Mouse (Mus musculus): ENCODE results near the gene Rapgef5.

Rapgef5 gene

DNA sequence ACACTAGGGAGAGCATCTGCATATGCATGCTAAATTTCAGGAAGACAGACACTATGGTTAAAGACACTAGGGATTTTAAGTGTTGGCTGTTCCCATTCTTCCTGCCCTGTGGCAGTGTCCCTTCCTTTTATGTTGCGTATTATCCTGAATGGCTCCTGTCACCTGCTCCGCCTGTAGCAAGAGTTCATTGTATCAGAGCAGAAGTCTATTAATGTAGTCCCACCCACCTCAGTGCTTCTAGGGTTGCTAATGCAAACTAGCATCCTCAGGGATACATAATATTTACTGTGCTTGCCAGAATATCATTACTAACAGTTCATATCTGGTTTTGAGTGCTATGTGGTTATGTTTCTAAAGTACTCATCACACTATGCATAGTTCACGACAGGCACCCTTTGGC is 96.4 kb downstream of the Rapgef5 start:
- in situ Hi-C loops (cut with MboI, MseI): no loop called here

DNA sequence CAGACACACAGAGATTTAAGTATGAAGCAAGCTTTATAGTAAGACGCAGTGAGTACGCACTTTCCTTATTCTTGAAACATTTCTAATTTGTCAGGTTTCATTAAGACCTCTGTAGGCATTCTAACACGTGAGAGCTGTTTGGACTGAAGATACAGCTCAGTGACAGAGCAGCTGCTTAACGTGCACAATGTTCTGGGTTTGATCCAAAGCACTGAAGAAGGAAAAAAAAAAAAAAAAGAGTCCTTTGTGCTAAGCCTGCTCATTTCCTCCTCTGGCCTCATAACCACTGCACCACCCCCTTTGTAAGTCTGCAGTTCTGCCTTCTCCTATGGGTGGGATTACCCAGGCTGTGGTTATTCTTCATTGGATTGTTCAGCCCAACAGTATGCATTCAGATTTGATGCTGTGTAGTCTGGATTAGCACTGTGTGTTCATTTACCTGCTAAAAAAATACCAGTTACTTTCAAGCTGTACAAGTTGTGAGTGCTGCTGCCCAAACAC is 103.3 kb downstream of the Rapgef5 start:
- in situ Hi-C loops (cut with MboI, MseI): no loop called here

DNA sequence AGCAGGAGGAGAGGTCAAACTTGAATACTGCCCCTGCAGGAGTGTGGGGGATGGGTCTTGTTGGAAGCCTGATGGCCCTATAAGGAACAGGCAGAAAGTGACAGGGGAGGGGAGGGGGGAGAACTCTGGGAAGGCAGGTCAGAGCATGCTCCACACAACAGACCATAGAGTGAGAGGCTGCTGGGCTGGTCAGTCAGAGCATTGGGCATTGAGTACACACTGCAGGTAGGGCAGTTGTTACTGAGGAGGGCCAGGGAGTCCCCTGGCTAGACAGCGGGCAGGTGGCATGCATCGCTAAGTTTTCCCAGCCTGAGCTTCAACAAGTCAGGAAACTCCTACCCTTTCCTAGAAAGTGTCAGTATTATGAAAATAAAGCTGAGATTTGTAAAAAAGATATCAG is 106.7 kb downstream of the Rapgef5 start:
- in situ Hi-C loops (cut with MboI, MseI): no loop called here

DNA sequence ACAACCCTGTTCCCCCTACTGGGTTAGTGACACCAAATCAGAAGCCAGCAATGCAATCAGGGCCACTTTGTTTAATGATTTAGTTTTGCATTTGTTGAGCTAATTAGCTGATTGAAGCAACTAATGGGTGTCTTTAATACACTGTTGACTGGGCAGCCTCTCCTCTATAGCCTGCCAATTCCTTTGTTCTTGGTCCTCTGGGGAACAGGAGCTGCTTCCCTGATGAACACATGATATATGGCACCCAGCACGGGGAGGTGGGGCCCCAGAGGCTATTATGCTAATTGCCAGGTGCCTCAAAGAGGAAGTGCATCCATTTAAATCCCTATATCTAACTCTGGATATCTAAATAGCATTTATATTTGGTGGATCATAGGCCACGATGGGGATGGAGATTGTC is 111.0 kb downstream of the Rapgef5 start:
- in situ Hi-C loops (cut with MboI, MseI): no loop called here

DNA sequence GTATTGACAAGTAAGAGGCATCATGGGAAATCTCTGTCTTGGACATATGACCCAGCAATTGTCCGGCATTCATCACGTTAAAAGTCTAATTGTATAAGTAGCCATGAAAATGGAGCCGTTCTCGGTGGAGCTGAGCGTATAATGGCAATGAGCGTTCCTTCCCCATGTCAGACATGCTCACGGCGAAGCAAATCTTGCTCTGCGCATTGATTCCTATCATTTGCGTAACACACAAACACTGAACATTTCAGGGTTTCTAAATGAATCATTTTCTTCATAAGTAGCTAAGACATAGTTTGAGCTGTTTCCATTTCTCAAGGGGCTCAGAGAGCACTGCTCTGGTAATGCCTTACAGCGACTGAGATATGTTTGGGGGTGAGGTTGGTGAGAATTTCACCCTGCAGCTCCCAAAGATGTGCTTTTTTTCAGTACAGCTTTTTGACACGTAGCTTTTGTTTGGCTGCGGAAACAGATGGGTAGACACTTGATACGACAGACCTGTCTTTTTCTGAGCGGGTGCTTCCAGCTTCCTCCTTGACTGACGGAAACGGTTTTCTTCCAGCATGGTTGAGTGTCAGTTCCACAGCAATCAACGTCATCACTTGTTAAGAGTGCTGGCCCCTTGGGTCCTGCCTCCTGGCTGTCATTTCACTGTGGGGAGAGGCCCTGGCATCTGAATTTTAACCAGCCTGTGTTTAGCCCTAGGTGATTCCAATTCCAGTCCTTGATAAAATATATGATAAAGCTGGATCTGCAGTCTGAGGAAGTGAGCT is 112.2 kb downstream of the Rapgef5 start:
- in situ Hi-C loops (cut with MboI, MseI): no loop called here

DNA sequence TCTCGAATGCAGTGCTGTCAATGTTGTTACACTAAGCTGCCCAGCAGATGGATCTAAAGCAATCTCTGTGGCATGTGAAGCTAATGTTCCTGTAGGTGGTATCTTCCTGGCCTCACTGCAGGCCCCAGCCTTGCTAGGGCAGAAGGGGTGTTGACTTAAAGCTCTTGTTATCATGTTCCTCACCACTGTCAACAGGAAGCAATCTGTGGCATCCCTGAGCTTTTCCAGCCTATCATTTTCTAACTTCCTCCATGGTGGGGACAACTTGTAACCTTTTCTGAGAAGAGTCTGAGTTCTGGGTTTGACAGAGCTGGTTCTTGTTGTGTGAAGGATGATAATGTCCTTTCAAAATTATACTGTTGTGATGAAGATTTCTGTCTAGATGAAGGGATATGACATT is 115.9 kb downstream of the Rapgef5 start:
- in situ Hi-C loops (cut with MboI, MseI): no loop called here

DNA sequence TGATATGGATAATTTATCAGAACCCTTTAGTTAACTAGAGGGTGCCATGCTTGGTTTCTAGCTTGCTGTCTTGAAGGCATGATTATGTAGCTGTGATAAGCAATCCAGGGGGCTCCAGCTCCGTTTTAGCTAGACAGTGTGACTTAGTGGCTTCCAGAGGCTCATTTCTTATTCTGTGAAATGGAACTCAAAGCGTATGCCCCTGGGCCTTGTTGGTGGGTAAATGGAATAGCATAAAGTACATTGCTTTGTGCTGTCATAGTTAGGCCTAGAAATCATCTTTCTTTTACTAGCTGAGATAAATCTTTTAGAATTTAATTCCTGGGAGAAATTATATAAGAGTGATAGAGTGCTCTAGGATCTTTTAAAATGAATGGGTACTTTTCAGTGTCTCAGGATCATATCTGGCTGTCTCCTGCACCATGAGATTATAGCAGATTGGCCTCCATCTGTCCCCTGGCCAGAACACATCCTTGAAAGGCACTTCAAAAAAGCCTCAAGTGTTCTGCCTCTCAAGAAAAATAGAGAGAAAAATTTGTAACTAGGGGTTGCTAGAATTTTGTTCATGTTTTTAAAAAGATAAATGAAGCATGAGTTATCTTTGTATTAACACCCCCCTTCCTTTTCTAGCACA is 120.0 kb downstream of the Rapgef5 start:
- in situ Hi-C loops (cut with MboI, MseI): no loop called here

DNA sequence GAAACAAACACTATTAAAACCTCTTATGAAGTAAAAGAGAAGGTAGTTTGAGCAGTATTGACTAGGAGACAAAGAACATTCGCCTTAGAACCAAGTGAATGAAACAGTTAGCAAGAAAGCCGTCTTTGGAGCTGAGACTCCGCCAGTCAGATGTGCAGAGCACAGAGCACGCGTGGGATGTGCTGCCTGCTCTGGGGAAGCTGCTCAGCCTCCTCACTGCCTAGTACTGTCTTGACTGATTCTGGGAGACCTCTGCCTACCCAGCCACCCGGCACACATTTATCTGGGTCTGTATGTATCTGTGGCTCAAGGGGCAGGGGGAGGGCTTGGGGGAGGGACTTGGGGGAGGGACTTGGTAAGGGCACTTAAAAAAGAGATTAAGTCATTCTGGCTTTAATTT is 120.7 kb downstream of the Rapgef5 start:
- in situ Hi-C loops (cut with MboI, MseI): no loop called here

DNA sequence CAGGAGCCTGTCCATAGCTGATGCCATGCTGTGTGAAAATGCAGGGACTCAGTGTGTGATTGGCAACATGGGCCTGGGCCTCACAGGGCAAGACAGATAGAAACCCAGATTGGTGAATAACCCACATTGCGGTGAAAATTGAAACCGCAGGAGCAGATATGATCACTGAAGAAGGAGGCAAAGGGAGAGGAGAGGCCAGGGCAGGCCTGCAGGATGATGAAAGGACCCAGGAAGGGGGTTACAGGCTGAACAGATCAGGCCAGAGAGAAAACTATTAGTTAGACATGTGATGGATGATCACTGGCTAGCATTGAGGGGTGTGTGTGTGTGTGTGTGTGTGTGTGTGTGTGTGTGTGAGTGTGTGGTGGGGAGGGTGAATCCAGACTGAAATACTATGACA is 122.6 kb downstream of the Rapgef5 start:
- in situ Hi-C loops (cut with MboI, MseI): no loop called here

DNA sequence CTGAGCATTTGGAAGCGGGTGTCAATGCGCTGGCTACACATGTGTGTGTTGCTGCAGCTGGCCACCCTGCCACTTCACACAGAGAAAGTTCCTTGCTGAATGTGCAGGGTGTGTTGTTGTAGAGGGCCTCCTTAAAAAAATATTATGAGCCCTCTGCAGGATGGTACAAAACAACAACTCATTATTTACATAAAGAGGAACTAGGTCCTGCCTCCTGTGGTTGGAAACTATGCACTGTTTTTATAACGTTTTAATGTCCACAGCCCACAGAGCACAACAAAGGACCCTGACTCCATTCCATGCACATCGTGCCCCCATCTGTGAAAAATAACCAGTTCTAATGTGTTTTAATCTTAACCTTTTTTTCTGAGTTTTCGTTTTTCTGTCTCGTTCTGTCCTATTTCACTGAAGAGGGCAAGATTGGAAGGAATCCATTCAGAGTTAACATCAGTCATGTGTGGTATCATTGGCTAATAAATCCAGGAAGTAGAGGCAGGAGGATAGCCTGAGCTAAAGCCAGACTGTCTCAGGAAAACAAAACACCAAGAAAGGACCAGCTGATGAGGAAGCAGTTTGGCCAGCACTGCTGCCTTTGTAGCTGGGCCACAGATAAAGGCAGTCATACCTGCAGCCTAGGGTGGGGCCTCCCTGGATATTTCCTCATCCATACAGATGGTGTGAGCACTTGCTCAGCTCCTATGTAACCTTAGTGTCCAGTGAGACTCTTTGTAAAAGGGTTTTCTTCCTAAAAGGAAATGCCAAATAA is 123.3 kb downstream of the Rapgef5 start:
- in situ Hi-C loops (cut with MboI, MseI): no loop called here

DNA sequence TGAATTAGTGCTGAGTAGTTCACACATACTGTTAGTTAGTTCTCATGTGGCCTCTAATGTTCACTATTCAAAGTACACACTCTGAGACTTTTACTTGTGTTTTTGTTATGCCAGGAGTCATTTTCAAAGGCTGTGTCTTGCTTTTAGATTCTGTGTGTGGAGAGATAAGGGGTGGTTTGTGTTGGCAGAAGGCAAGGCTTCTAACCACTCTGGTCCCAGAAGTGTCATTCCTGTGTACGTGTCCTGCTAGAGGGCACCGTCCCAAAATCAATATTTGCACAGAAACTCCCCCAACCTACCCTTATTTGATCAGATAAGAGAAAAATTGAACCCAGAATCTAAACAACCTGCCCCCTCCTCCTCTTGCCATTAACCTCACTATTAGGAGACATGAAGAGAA is 126.2 kb downstream of the Rapgef5 start:
- in situ Hi-C loops (cut with MboI, MseI): no loop called here

DNA sequence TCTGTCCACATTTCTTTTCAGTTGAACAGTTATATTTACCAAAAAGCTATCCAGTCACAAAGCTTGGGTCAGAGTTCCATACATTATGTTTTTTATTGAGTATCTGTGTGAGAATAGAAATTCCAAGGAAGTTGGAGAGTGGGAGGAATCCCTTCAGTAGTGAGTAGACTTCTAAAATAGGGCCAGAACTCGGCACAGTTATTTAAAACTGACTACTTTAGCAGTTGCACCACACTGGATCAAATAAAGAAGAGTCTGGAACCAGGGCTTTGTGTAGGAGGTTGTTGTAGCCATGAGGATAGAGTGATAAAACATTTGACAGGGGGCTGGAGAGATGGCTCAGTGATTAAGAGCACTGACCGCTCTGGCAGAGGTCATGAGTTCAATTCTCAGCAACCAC is 129.5 kb downstream of the Rapgef5 start:
- in situ Hi-C loops (cut with MboI, MseI): no loop called here

DNA sequence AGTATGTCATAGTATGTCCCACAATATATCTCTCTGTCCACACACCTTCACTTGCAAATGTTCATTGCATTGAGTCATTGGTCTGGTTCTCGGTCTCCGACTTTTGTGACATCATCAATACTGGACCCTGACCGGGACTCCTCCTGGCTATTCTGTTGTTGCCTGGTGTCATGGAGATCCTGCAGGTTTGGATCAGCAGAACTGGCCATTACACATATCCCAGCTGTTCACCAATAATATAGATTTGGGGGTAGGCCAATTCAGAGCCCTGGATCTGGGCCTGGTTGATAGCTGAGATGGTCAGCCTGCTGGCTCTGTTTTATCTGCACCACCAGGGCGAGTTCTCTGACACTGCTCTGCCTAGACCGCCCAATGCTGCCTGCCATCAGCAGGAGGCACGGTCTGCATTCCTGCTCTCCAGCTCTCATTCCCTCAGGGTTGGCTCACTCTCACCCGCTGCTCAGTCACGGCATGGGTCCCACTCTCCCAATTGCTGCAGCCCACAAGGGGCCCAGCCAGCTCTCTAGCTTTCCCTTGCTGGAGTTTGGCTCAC is 137.7 kb downstream of the Rapgef5 start:
- in situ Hi-C loops (cut with MboI, MseI): no loop called here

DNA sequence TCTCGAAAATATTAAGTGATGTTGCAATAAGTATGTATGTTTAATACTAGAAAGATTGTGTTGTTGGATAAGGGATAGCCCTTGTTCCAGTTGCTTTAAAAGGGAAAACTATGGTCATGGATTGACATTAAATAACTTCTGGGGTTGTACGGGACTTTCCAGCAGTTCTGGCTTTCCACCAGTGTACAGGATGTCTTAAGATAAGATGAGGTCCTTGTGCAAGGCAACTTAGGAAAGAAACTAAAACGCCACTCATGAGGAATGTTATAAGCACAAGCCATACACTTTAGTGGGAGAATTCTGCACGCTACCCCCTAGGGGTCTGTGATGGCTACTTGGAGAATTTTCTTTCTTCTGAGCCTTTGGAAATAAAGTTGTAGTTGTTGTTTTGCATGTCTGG is 140.7 kb downstream of the Rapgef5 start:
- in situ Hi-C loops (cut with MboI, MseI): no loop called here

DNA sequence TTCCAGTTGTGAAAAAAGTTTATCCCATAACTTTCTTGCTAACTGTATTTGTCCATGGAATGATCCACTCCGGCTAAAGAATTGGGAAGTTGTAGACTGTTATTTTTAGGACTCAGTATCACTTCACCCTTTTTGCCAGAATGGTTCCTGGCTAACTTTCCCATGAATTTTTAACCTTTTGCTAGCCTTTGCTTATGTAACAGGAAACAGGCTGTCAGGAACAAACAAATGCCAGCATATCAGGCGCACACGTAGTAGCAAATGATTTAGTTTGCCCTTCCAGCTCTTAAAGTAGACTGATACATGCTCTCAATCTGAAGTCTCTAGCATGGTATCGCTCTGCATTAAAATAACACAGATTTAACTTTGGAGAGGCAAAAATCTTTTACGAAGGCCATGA is 141.5 kb downstream of the Rapgef5 start:
- in situ Hi-C loops (cut with MboI, MseI): no loop called here

DNA sequence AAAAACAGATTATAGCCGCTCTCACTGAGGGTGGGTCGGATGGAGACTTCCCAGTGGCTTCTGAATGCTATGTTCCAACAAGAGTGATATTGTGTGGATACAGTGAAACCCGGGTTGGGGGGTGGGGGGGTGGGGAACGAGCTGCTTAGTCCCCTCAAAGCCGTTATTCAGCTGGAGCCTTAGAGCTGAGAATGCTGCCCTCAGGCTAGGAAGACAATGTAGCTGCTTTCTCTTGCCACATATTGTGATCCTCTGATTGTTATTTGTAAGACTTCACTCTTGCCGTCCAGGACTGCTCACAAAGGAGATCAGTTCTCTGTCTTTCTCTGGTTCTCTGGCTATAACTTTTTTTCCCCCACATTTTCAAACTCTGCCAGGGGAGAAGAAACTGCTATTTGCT is 142.5 kb downstream of the Rapgef5 start:
- in situ Hi-C loops (cut with MboI, MseI): no loop called here

DNA sequence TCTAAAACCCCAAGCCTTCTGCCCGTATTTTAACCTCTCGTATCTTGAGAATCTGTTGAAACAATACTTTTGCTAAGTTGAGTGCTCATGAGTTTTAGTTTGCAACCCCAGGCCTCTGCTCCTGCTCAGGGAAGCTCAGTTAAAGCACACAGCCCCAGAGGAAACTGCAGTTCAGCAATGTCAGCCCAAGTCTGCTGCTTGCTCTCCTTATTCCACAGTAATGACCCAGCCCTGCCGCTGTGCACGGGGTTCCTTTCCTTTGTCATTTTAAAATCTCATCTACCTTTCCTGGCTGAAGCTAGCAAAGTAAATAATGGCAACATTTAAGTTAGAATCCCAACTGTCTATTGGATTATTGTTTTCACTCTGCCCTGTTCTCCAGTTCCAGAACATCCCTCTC is 144.1 kb downstream of the Rapgef5 start:
- in situ Hi-C loops (cut with MboI, MseI): no loop called here

DNA sequence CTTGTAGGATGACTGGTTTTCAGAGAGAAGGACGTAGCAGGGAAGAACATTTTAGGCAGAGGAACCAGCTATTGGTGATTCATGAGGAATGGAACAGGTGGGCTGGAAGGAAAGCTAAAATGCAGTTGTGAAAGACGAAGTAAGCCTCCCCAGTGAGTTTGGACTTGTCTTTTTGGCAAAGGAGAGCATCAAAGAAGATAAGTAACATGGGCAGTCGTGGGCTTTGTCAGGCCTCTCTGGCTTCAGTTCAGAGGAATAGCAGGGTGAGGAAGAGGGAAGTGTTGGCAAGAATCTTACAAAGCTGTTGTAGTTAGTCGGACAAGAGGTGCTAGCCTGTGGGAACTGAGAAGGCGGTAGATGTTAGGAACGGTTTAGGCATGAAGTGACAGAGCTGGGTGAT is 145.6 kb downstream of the Rapgef5 start:
- in situ Hi-C loops (cut with MboI, MseI): no loop called here

DNA sequence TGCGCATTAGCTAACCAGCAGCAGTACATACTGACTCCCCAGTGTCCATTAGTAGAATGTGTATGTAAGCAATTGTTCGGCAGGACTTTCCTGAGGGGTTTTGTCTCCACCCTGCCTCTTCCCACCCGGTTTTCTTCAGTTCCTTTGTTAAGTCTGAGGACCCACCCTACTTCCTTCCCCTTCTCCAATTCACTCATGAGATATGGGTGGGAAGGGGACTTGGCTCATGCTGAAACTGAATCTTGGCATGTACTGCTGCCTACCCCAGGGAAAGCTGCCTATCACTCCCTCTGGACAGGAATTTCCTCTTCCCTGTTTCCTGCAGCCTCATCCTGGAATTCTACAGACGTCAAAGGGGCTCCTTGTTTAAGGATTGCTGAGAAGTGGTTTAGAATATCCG is 147.4 kb downstream of the Rapgef5 start:
- in situ Hi-C loops (cut with MboI, MseI): no loop called here

DNA sequence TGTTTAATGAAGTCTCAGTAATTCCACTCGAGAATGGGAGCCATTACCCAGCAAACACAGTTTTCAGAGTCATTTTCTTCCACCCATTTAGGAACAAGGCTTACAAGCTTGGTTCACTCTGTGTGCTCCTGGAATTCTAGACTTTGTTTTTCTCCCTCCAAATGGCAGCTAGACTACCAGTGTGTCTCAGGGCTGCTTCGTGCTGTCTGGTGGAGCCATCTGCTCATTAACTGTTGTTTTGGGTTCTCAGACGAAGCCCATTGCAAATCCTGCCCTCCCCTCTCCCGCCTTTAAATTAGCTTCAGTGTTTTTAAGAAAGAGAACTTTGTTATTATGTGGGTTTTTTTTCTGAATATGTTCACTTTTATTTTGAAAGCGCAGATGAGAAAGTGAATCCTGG is 148.4 kb downstream of the Rapgef5 start:
- in situ Hi-C loops (cut with MboI, MseI): no loop called here

DNA sequence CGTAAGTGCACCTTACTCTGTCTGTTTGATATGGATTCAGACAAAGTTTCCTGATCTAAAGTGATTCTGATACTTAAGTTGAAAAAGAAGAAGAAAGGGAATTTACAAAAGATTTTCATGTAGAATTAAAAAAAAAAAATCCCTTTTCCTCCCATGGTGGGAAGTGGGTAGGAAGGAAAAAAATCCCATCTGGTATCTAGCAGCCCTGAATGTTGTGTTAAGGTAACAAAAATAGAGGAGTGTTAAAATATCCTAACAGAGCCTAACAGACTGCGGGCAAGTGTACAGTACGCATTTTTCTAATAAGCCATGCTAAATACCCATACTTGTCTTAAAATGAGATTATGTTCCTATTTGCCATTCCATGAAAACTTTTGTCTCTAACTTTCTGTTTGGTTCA is 150.1 kb downstream of the Rapgef5 start:
- in situ Hi-C loops (cut with MboI, MseI): no loop called here

DNA sequence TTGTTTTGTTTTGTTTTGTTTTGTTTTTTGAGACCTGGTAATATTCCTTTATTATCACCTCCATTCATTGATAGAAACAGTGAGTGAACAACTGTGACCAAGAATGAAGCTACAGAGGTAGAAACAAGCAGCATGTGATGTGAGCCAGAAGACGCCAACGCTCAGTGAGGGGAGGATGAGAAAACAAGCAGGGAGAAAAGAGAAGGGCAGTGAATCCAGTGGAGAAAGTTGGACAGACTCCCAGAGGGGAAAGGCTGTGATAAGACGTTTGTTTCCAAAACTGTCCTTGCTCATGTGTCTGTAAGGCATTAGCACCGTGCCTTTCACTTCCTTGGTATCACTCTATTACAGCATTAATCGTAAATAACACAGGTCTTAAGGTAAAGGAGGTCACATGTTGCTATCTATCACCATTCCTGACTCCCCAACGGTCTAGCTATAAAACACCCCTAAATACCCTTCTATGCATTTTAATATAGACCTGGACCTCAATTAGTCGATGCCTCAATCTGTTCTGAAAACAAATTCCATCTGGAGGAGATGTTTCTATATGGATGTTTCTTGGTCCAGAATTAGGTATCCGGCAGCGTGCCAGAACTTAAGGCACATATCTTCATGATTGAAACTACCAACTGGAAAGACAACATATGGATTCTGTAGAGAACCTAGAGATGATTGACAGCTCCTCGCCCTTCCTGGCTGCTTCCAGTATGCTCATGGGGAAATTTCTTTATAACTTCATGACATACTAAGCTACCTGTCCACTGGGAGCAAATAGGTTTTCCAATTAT is 153.5 kb downstream of the Rapgef5 start:
- in situ Hi-C loops (cut with MboI, MseI): no loop called here
